Mouse (Mus musculus): ENCODE results near the gene Cass4. TPM values are rescaled to one million over a fixed set of nuclear protein-coding genes. Genes with fewer than 3 reads are reported as not detected.
A peak's percentile ranks its signal among the peaks of the same experiment; 100 is the strongest.

Gene Cass4
- total and polyA plus RNA-seq, 3 experiments: 0.35 to 5.5 TPM; not detected in 1

DNA sequence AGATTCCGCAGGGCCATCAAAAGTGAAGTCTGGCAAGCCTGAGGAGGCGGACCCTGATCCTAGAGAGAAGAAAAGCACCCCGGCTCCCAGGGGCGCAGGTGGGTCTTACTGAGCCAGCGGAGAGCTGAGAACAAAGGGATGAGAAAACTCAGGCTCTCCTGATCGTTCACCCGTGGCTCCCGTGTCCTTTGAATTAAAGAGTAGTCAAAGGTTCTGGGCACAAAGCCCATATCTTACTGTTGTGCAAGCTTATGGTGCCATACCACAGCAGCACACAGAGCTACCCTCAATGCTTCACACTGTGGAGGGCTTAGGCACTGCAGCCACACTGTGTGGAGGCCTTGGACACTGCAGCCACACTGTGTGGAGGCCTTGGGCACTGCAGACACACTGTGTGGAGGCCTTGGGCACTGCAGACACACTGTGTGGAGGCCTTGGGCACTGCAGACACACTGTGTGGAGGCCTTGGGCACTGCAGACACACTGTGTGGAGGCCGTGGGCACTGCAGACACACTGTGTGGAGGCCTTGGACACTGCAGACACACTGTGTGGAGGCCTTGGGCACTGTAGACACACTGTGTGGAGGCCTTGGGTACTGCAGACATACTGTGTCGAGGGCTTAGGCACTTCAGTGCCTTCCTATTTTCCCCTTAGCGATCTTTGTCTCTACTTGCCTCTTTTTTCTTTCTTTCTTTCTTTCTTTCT lies 73.0 kb downstream of the Cass4 start:
- no peaks in the 10 kb centered on the region for H3K27me3 ChIP-seq (ENCODE audit: control insufficient read depth in 1 of 2, insufficient read depth in 2 of 2, low read length in 2 of 2)
- no peaks in the 10 kb centered on the region for H3K9me3 ChIP-seq (replicated peaks; ENCODE audit: insufficient read depth, low read length)
- no peak for DNase-seq (ENCODE audit: low read depth, low spot score)
- no peak overlapping the region for H3K9ac ChIP-seq (ENCODE audit: control insufficient read depth, low read depth, low read length, poor library complexity, severe bottlenecking)
- TF ChIP-seq ZKSCAN1 (IDR thresholded peaks at IDR 0.05; ENCODE audit: low read depth, low read length): peak; percentile 77; the same call in 1 of the 2 replicates
- no peak for TF ChIP-seq UBTF (IDR thresholded peaks at IDR 0.05; ENCODE audit: borderline replicate concordance, insufficient read depth, low read depth, low read length)
- H3K4me3 ChIP-seq (ENCODE audit: control insufficient read depth in 1 of 2, insufficient read depth in 1 of 2, low read depth in 2 of 2, low read length in 2 of 2): no peak overlapping the region
- H3K36me3 ChIP-seq (ENCODE audit: control insufficient read depth in 1 of 2, insufficient read depth in 2 of 2, low read length in 2 of 2): no peaks in the 10 kb centered on the region; a peak in 1 of 4 replicates
- no peaks in the 10 kb centered on the region for H3K4me1 ChIP-seq (ENCODE audit: control insufficient read depth in 1 of 2, insufficient read depth in 2 of 2, low read length in 2 of 2)
- H3K79me2 ChIP-seq (ENCODE audit: control insufficient read depth, insufficient read depth, low read length, poor library complexity): no peaks in the 10 kb centered on the region
- H3K27ac ChIP-seq (ENCODE audit: control insufficient read depth, low read depth, low read length): no peak overlapping the region

DNA sequence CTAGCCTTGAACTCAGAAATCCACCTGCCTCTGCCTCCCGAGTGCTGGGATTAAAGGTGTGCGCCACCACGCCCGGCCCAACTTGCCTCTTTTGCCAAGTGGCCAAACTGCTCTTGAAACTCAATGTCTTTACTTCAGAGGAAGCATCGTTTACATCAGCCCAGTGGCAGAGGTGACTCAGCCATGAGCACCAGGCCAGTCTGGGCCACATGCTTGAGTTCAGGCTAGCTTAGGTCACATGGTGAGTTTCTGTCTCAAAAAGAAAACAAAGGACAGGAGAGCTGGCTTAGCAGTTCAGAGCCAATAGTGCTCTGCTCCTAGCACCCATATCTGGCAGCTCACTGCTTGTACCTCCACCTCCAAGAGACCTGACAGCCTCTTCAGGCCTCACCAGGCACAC lies 73.6 kb downstream of the Cass4 start:
- TF ChIP-seq NELFE (IDR thresholded peaks at IDR 0.05; ENCODE audit: low read depth, low read length): no peak
- no peak for TF ChIP-seq POLR2A (IDR thresholded peaks at IDR 0.05; ENCODE audit: control insufficient read depth in 1 of 2, insufficient read depth in 1 of 2, low read depth in 1 of 2, low read length in 2 of 2, poor library complexity in 1 of 2)
- Histone ChIP-seq H3K79me2 (ENCODE audit: control insufficient read depth, insufficient read depth, low read length, poor library complexity) (no peaks in the 10 kb centered on the region), H3K4me3 (ENCODE audit: control insufficient read depth in 1 of 2, insufficient read depth in 1 of 2, low read depth in 2 of 2, low read length in 2 of 2) (no peak overlapping the region), H3K27me3 (ENCODE audit: control insufficient read depth in 1 of 2, insufficient read depth in 2 of 2, low read length in 2 of 2) (no peaks in the 10 kb centered on the region), H3K27ac (ENCODE audit: control insufficient read depth, low read depth, low read length) (no peak overlapping the region), H3K9ac (ENCODE audit: control insufficient read depth, low read depth, low read length, poor library complexity, severe bottlenecking) (no peak overlapping the region), H3K4me1 (ENCODE audit: control insufficient read depth in 1 of 2, insufficient read depth in 2 of 2, low read length in 2 of 2) (no peaks in the 10 kb centered on the region), H3K9me3 (replicated peaks; ENCODE audit: insufficient read depth, low read length) (no peaks in the 10 kb centered on the region), H3K36me3 (ENCODE audit: control insufficient read depth in 1 of 2, insufficient read depth in 2 of 2, low read length in 2 of 2) (no peaks in the 10 kb centered on the region; a peak in 1 of 4 replicates)
- no peak for DNase-seq (ENCODE audit: low read depth, low spot score)

DNA sequence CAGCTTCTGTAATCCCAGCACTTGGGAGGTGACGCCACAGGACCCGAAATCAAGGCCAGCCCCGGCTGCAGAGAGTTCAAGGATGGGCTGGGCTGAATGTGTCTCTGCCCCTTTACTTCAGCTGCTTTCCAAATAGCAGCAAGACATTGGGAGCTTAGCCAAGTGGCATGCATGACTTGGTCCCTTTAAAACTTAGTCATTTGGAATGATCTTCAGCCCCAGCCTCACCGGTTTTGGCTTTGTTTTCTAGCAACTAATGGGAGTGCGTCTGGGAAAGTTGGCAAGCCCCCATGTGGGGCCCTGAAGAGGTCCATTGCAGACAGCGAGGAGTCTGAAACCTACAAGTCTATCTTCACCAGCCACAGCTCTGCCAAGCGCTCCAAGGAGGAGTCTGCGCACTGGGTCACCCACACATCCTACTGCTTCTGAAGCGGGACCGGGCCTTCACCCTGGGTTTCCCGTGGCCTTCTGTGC lies 74.8 kb downstream of the Cass4 start:
- H3K4me1 ChIP-seq (ENCODE audit: control insufficient read depth in 1 of 2, insufficient read depth in 2 of 2, low read length in 2 of 2): no peaks in the 10 kb centered on the region
- H3K9ac ChIP-seq (ENCODE audit: control insufficient read depth, low read depth, low read length, poor library complexity, severe bottlenecking): no peak overlapping the region
- no peaks in the 10 kb centered on the region for H3K79me2 ChIP-seq (ENCODE audit: control insufficient read depth, insufficient read depth, low read length, poor library complexity)
- no peaks in the 10 kb centered on the region for H3K27me3 ChIP-seq (ENCODE audit: control insufficient read depth in 1 of 2, insufficient read depth in 2 of 2, low read length in 2 of 2)
- DNase-seq (ENCODE audit: low read depth, low spot score): no peak
- no peak overlapping the region for H3K4me3 ChIP-seq (ENCODE audit: control insufficient read depth in 1 of 2, insufficient read depth in 1 of 2, low read depth in 2 of 2, low read length in 2 of 2)
- no peak for TF ChIP-seq NELFE (IDR thresholded peaks at IDR 0.05; ENCODE audit: low read depth, low read length)
- no peak for TF ChIP-seq MAX (IDR thresholded peaks at IDR 0.05; ENCODE audit: low read length)
- no peak for TF ChIP-seq SIN3A (IDR thresholded peaks at IDR 0.05; ENCODE audit: low read length)
- TF ChIP-seq HCFC1 (IDR thresholded peaks at IDR 0.05; ENCODE audit: low read depth, low read length): no peak
- no peak for TF ChIP-seq ZKSCAN1 (IDR thresholded peaks at IDR 0.05; ENCODE audit: low read depth, low read length)
- TF ChIP-seq CTCF (IDR thresholded peaks at IDR 0.05 in 2 of 3, conservative IDR thresholded peaks at IDR 0.05 in 1 of 3; ENCODE audit: control insufficient read depth in 1 of 3, insufficient read depth in 1 of 3, low read depth in 2 of 3, low read length in 3 of 3, poor library complexity in 1 of 3, severe bottlenecking in 1 of 3): no peak
- TF ChIP-seq CHD1 (IDR thresholded peaks at IDR 0.05; ENCODE audit: low read depth, low read length): no peak
- no peak for TF ChIP-seq TBP (IDR thresholded peaks at IDR 0.05; ENCODE audit: low read depth, low read length)
- no peak for TF ChIP-seq MXI1 (IDR thresholded peaks at IDR 0.05; ENCODE audit: low read depth, low read length)
- no peak for TF ChIP-seq RAD21 (IDR thresholded peaks at IDR 0.05; ENCODE audit: low read depth, low read length)
- TF ChIP-seq MYB (IDR thresholded peaks at IDR 0.05; ENCODE audit: low read depth, low read length): no peak
- no peak for TF ChIP-seq TAL1 (IDR thresholded peaks at IDR 0.05; ENCODE audit: low read length)
- TF ChIP-seq SMC3 (IDR thresholded peaks at IDR 0.05; ENCODE audit: low read depth, low read length): no peak
- no peak for TF ChIP-seq E2F4 (IDR thresholded peaks at IDR 0.05; ENCODE audit: borderline replicate concordance, low read depth, low read length)
- no peak for TF ChIP-seq CHD2 (IDR thresholded peaks at IDR 0.05; ENCODE audit: low read length)
- no peak for TF ChIP-seq POLR2AphosphoS5 (IDR thresholded peaks at IDR 0.05; ENCODE audit: borderline replicate concordance, low read depth, low read length)
- H3K9me3 ChIP-seq (replicated peaks; ENCODE audit: insufficient read depth, low read length): no peaks in the 10 kb centered on the region
- H3K27ac ChIP-seq (ENCODE audit: control insufficient read depth, low read depth, low read length): no peak overlapping the region
- no peaks in the 10 kb centered on the region; a peak in 1 of 4 replicates for H3K36me3 ChIP-seq (ENCODE audit: control insufficient read depth in 1 of 2, insufficient read depth in 2 of 2, low read length in 2 of 2)

All from MEL (cell line).